Mouse (Mus musculus): ENCODE measurements around the gene Rhoc.

DNA sequence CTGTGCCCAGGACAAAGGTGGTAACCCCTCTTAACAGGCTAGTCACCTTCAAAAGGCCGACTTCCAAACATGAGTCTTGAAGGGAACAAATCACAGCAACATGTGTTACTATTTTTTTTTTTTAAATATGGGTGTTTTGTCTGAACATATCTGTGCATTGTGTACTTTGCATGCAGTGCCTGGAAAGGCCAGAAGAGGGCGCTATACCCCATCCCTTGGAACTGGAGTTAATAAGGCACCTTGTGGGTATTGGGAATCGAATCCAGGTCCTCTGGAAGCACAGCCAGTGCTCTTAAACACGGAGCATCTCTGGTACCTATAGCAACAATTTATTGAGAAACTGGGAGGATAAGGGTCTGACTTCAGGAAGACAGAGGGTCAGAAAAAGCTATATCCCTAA, 23.2 kb upstream of the Rhoc start:
- peak; percentile 47 for TF ChIP-seq CTCF (IDR thresholded peaks at IDR 0.05; ENCODE audit: low read depth, low read length)
- no peak for TF ChIP-seq POLR2A (IDR thresholded peaks at IDR 0.05; ENCODE audit: insufficient read depth, low read length)

Measured in ES-Bruce4 (cell line).